Mouse (Mus musculus): ENCODE measurements around the gene Gm6657. TPM values are rescaled to one million over a fixed set of nuclear protein-coding genes. Genes with fewer than 3 reads are reported as not detected.

Gm6657 gene
- polyA plus RNA-seq (2014; fragmentation: Illumina TruSeq; extraction: RNeasy Lipid Tissue Mini Kit (QIAGEN cat#74804); ENCODE audit: insufficient read depth, low read depth, low replicate concordance): not detected

GRCm38 (mm10) chr12:78193942-78194341 lies at the start of gene Gm6657:
Gene Gm6657 (plus strand): TSS chr12:78194242.

GRCm38 (mm10) chr12:78225707-78226518 lies 31.9 kb downstream of the Gm6657 start, which contains the start of gene Gphn:
Gene Gphn (plus strand): TSS chr12:78226379.

Other genes with a start within 250 kb of the Gm6657 start
- gene Gphn, start 32.1 kb downstream of the Gm6657 start, polyA plus RNA-seq (2014; fragmentation: Illumina TruSeq; extraction: RNeasy Lipid Tissue Mini Kit (QIAGEN cat#74804); ENCODE audit: insufficient read depth, low read depth, low replicate concordance): 7.2 TPM